8 mouse cellular contexts compared by ENCODE assay signal in genomic region chr13:52457889-52458324, GRCm38 (mm10).
DNase-seq lines count a peak whose midpoint lies in the region; ATAC-seq lines count a peak whose summit lies in the region.

No protein-coding gene starts in this region.

- 13% methylated on average over 11 of the region's 11 CpGs for WGBS in forebrain, embryonic 13.5 days
- 38% methylated on average over 11 of the region's 11 CpGs for WGBS in neural tube, embryonic 12.5 days

- H3K9me3 ChIP-seq in forebrain, embryonic 13.5 days (replicated peaks), result no peaks in the 10 kb centered on the region
- H3K9me3 ChIP-seq in neural tube, embryonic 12.5 days, result no peaks in the 10 kb centered on the region

- peak overlapping the region; percentile 55 for H3K4me2 ChIP-seq in forebrain, embryonic 13.5 days
- H3K4me2 ChIP-seq in neural tube, embryonic 12.5 days (replicated peaks), result peak overlapping the region; percentile 38

- H3K9ac ChIP-seq in forebrain, embryonic 13.5 days, result no peak overlapping the region
- H3K9ac ChIP-seq in neural tube, embryonic 12.5 days, result no peak overlapping the region

- no peaks in the 10 kb centered on the region for H3K36me3 ChIP-seq in forebrain, embryonic 13.5 days (ENCODE audit: poor library complexity, severe bottlenecking)
- H3K36me3 ChIP-seq in neural tube, embryonic 12.5 days, result no peaks in the 10 kb centered on the region

- intact Hi-C loops in heart, postnatal 36 days (cut with DNase I), result no loop called here

- peak; percentile 96 for ATAC-seq in forebrain, embryonic 13.5 days
- peak; percentile 72 for ATAC-seq in neural tube, embryonic 12.5 days (ENCODE audit: low FRiP score, low read depth)

- H3K4me1 ChIP-seq in forebrain, embryonic 13.5 days, result peaks cover 6% of the 10 kb centered on the region; the same call in 1 of the 2 replicates
- H3K4me1 ChIP-seq in neural tube, embryonic 12.5 days, result no peaks in the 10 kb centered on the region

- peak; percentile 94 for DNase-seq in cerebellum, adult 8-10 months
- peak; percentile 76 to 85 for DNase-seq in layer of hippocampus, postnatal 14 days (ENCODE audit: low spot score in 2 of 2)
- no peak for DNase-seq in urinary bladder, adult 2 months (ENCODE audit: low spot score)
- DNase-seq in thymus, postnatal 0 days (ENCODE audit: low spot score), result no peak
- no peak for DNase-seq in heart, postnatal 36 days
- DNase-seq in gastrocnemius, postnatal 25 days, result no peak

- H3K4me3 ChIP-seq in forebrain, embryonic 13.5 days, result peak overlapping the region; percentile 19
- no peak overlapping the region for H3K4me3 ChIP-seq in neural tube, embryonic 12.5 days

- H3K27ac ChIP-seq in forebrain, embryonic 13.5 days, result peak overlapping the region; percentile 83
- H3K27ac ChIP-seq in neural tube, embryonic 12.5 days, result no peak overlapping the region

- no peaks in the 10 kb centered on the region for H3K27me3 ChIP-seq in forebrain, embryonic 13.5 days
- no peaks in the 10 kb centered on the region for H3K27me3 ChIP-seq in neural tube, embryonic 12.5 days (replicated peaks)

Comparison
In these comparisons a context has a peak if more than half of its experiments do, and no peak if none do; other contexts are left out.
1. DNase-seq: peak in cerebellum, adult 8-10 months (single experiment) and layer of hippocampus, postnatal 14 days (2 of 2); none in urinary bladder, adult 2 months (single experiment), thymus, postnatal 0 days (single experiment), heart, postnatal 36 days (0 of 2) and gastrocnemius, postnatal 25 days (single experiment).